Mouse (Mus musculus): Measurements from ENCODE around the gene Cfap161.

- no peak for TF ChIP-seq CTCF (IDR thresholded peaks at IDR 0.05; ENCODE audit: low read depth)
- TF ChIP-seq EP300 (IDR thresholded peaks at IDR 0.05; ENCODE audit: low read depth): no peak
These were observed 49.6 kb downstream of the Cfap161 start for GRCm38 (mm10) chr7:83745065-83745412.

All from liver, embryonic 14.5 days (tissue).